Mouse (Mus musculus) gastrocnemius, postnatal 10 days (tissue): ENCODE data around the gene Inka1. TPM values are rescaled to one million over a fixed set of nuclear protein-coding genes. Genes with fewer than 3 reads are reported as not detected.
"Not testable (repeated sequence)": the region's sequence is repeated elsewhere in the genome, so short reads cannot be mapped to it uniquely, and the experiment has no call there.

Experiments
- DNase-seq: peaks from one replicate; pipeline ENCODE4 v3.0.0; 2021; ENCODE audit warnings: mixed read lengths
- long read RNA-seq, 2 experiments: library from polyadenylated mRNA; stranded (forward); transcript quantifications; one replicate each; pipeline ENCODE4 v2.0.0; 2021
- total RNA-seq, 2 experiments: library from RNA; stranded (reverse); gene quantifications; 2 replicates each; pipeline ENCODE4 v1.2.3; 2021

Inka1 gene
- 10 to 100 TPM in 1 of 2 experiments, 1 to 10 TPM in 1; 8.8 to 14.0 TPM for total RNA-seq
- long read RNA-seq, experiment 1, transcript Inka1-201 (2 exons, 1,025 nt), result major isoform, 10 of 11 reads
- long read RNA-seq, experiment 1, partial matches to known transcripts, result 0 of 11 reads
- long read RNA-seq, experiment 1, other reads (novel, unspliced or antisense), result 1 of 11 reads
- long read RNA-seq, experiment 2, partial matches to known transcripts, result 0 of 5 reads
- long read RNA-seq, experiment 2, other reads (novel, unspliced or antisense), result 1 of 5 reads

GRCm38 (mm10) chr9:107985131-107986119 is at the start of gene Inka1:
Inka1 (minus strand) TSS chr9:107985879.
- DNase-seq, result peak; percentile 92

GRCm38 (mm10) chr9:108032126-108032525 is 46.4 kb upstream of the Inka1 start:
- no peak for DNase-seq

- DNase-seq, result no peak
Measured at GRCm38 (mm10) chr9:108027867-108028266, 42.2 kb upstream of the Inka1 start.

GRCm38 (mm10) chr9:108026584-108026983 is 40.9 kb upstream of the Inka1 start:
- no peak for DNase-seq

GRCm38 (mm10) chr9:108023216-108023615 is 37.5 kb upstream of the Inka1 start:
- DNase-seq, result no peak

- no peak for DNase-seq
Measured at GRCm38 (mm10) chr9:108020741-108021140, 35.1 kb upstream of the Inka1 start.

GRCm38 (mm10) chr9:108017127-108017526 is 31.4 kb upstream of the Inka1 start:
- no peak for DNase-seq

- DNase-seq, result not testable (repeated sequence)
Measured at GRCm38 (mm10) chr9:108013577-108013976, 27.9 kb upstream of the Inka1 start.

- no peak for DNase-seq
Measured at GRCm38 (mm10) chr9:108010385-108010784, 24.7 kb upstream of the Inka1 start.

GRCm38 (mm10) chr9:108008041-108008440 is 22.4 kb upstream of the Inka1 start:
- no peak for DNase-seq

- DNase-seq, result no peak
Measured at GRCm38 (mm10) chr9:108003531-108003890, 17.8 kb upstream of the Inka1 start.

- peak; percentile 64 for DNase-seq
Measured at GRCm38 (mm10) chr9:108002778-108003530, 17.3 kb upstream of the Inka1 start.

- DNase-seq, result peak; percentile 100
Measured at GRCm38 (mm10) chr9:108001922-108002770, 16.5 kb upstream of the Inka1 start, which contains the start of gene Ip6k1. Ip6k1 (plus strand) TSS chr9:108002501.

GRCm38 (mm10) chr9:107996049-107996448 is 10.4 kb upstream of the Inka1 start, which contains the start of gene Gm20662:
Gm20662 (plus strand) TSS chr9:107996349.
- no peak for DNase-seq

- no peak for DNase-seq
Measured at GRCm38 (mm10) chr9:107995513-107995912, 9.8 kb upstream of the Inka1 start.

GRCm38 (mm10) chr9:107994464-107994863 is 8.8 kb upstream of the Inka1 start:
- DNase-seq, result no peak

- DNase-seq, result no peak
Measured at GRCm38 (mm10) chr9:107993013-107993412, 7.3 kb upstream of the Inka1 start.

- no peak for DNase-seq
Measured at GRCm38 (mm10) chr9:107992197-107992596, 6.5 kb upstream of the Inka1 start, which contains the start of gene Cdhr4. Cdhr4 (plus strand) TSS chr9:107992497.

- no peak for DNase-seq
Measured at GRCm38 (mm10) chr9:107987950-107988349, 2.3 kb upstream of the Inka1 start.

- peak; percentile 82 for DNase-seq
Measured at GRCm38 (mm10) chr9:107986376-107986775, 697 bp upstream of the Inka1 start.

- no peak for DNase-seq
Measured at GRCm38 (mm10) chr9:107984754-107985055, 974 bp downstream of the Inka1 start.
